Mouse (Mus musculus): ENCODE results near the gene Ofd1. TPM values are rescaled to one million over a fixed set of nuclear protein-coding genes. Genes with fewer than 3 reads are reported as not detected.

The Ofd1 gene
- total RNA-seq (2021) = 1 to 10 TPM; 4.1 to 5.1 TPM
- long read RNA-seq, experiment 1, full-length matches to known transcripts = 2 of 3 reads
- long read RNA-seq, experiment 1, partial matches to known transcripts = 0 of 3 reads
- long read RNA-seq, experiment 1, other reads (novel, unspliced or antisense) = 1 of 3 reads
- long read RNA-seq, experiment 2, full-length matches to known transcripts = 2 of 5 reads
- long read RNA-seq, experiment 2, partial matches to known transcripts = 3 of 5 reads
- long read RNA-seq, experiment 2, other reads (novel, unspliced or antisense) = 0 of 5 reads

DNA sequence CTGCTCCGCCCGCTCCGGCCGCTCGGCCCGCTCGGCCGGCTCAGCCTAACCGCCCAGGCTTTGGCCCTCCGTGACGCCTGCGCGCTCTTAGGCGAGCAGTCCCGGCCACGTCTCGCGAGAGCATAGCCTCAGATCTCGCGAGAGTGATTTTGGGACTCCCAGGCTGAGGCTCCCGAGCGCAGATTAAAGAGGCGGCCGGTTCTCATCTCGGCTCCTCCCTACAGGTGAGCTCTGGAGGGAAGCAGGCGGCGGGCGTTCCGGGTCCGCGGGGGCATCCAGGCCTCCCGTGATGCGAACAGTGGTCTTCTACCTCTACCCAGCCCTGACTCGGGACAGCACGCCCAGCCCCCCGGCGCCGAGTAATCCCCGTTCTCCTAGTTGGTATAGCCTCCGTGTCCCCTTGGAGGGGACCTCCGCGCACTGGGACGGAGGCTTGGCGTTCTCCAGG is at the start of gene Ofd1:
Gene Ofd1 (minus strand): TSS at position 89 of the 448 bp plus-strand sequence.
- DNase-seq (ENCODE audit: low spot score in 2 of 2) = peak; percentile 78 to 84

DNA sequence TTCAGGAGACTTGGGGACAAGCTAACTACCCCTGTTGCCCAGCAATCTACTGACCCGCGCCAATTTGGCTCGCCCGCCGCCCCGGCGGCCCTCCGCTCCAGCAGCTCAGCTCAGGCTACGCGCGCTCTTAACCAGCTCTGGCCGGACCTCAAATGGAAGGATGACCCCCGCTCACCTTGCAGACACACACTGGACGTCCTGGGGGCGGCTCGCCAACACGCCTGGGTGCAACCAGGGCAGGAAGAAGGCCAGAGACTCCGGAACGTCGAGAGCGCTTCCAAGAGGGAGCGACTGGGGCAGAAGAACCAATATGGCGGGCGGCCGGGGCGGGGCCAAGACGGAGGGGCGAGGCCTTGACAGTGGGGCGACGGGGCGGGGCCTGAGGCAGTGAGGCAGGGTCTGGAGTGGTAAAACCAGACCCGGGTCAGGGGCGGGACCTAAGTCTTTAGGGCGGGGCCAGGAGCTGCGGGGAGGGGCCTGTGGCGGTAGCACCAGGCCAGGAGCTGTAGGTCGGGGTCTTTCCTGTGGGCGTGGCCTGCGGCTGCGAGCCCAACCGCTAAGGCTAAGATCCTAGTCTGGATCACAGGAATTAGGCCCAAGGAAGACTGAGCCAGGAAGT is 39.0 kb upstream of the Ofd1 start, which contains the start of gene Rab9:
Gene Rab9 (minus strand): TSS at position 503 of the 619 bp plus-strand sequence.
- DNase-seq (ENCODE audit: low spot score in 2 of 2) = peak; percentile 87

DNA sequence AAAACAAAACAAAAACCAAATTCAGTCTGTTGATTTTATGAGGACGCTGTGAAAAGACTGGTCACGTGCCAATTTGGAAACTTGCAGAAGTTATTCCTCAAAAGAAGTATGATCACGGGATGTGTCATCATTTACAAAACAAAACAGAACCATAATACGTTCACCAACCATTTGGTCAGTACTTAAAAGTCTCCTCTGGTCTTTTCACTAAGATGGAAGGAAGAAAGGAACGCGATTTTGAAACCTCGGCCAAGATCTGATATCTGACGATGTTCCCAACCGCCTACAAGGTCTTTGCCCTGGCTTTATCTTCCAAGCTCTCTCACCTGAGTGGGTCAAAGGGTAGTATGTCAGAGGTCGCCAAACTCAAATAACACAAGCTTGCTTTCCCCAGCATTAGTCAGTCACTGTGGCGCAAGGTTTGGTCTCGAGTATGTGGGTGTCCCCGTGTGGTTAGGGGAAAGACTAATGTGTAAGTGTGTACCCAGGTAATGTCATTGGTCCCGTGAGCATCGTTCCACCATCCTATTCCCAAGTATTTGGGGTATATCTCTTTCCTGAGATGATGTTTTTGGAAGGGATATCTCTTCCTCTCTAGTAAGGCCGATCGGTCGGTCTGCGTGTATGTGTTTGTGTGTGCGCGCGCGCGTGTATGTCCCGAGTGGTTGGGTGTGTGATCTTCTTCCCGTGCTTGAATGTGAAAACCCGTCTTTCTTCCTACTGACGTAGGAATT is 38.3 kb upstream of the Ofd1 start:
- peak in 1 of 2 experiments; percentile 8 for DNase-seq (ENCODE audit: low spot score in 2 of 2)

DNA sequence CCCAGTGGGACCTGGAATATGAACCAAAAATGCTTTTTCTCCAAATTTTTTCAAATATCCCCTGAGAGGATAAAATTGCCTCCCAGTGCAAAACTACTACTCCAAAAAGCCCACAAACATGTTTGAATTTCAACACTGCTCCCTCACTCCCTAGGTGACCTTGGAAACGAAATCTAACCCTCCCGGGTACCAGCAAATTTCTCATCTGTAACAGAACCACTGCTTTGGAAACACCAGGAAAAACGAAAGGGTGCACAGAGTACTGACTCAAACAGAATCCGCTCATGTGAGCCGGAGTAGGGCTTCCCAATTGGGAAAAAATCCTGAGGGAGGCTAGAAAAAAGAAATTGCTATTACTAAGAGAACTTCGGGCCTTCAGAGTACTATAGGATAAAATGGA is 36.9 kb upstream of the Ofd1 start:
- no peak for DNase-seq (ENCODE audit: low spot score in 2 of 2)

DNA sequence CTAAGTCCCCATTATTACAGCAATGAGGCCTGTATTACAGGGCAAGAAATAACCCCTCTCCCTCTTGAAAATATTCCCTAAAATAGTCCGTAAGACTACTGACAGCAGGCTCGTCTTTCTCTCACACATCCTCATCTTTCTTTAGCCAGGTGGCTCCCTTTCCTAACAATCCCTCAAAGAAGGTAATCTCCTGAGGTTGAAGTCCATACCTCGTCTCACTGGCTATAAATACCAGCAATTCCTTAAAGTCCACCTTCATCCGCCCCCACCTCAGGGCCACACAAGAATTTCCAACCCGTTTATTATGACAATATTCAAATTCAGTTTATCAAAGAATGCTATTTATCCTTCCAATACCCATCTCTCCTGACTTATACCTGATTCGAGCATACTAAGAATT is 32.1 kb upstream of the Ofd1 start:
- no peak for DNase-seq (ENCODE audit: low spot score in 2 of 2)

DNA sequence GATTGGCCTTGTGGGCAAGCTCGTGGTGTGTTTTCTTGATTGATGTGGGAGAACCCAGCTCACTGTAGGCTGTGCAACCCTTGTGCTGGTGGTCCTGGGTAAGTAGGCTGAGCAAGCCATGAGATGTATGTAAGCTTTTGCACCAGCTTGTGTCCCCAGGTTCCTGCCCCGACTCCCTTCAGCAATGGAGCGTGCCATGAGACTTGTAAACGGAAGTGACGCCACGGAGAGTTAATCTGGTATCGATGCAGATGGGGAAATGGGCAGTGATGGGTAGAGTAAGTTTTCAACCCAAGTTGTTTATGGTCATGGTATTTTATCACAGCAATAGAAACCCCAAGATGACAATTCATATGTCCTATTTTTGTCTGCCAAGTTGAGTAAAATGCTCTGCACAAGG is 27.8 kb upstream of the Ofd1 start:
- no peak for DNase-seq (ENCODE audit: low spot score in 2 of 2)

DNA sequence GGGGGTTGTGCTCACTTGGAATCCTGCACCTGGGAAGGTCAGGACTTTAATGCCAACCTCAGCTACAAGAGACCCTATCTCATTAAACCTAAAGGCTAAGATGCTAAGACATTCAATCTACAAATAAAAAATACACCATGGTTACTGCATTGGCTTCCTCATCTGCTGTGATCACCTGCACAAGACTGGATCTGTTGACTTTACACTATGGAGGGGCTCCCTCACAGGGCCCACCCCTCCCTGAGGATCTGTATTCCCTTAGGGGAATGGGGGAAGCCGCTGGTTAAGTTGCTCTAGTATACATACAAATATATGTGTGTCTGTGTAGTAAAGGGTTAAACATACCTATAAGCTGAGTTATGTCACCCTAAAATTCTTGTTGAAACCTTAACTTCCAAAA is 15.0 kb upstream of the Ofd1 start:
- no peak for DNase-seq (ENCODE audit: low spot score in 2 of 2)

DNA sequence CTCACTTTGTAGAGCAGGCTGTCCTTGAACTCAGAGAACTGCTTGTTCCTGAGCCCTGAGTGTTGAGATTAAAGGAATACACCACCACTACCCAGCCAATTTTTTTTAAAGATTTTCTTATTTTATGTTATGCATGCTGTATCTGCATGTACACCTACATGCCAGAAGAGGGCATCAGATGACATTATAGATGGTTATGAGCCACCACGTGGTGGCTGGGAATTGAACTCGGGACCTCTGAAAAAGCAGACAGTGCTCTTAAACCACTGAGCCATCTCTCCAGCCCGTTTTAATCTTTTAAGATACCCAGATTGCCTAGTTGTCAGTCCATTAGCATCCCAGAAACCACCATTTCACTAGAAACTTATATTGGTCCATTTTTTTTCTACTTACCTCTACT is 13.8 kb upstream of the Ofd1 start:
- no peak for DNase-seq (ENCODE audit: low spot score in 2 of 2)

DNA sequence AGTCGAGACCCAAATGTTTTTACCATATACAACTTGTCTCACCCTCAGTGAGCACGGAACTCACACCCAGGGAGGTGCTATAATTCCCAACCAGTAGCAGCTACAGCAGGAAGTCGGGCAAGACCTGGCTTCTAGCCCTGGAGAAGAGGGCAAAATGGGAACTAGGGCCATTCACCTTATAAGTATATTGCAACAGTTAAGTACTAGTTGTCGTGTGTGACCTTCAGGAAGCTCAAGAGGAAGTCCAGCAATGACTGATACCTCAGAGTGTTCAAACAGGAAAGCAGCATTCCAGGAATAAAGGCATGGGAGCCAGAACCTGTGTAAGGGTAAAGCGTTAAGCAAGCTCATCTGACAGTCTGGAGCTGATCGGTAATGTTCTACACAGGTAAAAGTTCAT is 13.0 kb upstream of the Ofd1 start:
- no peak for DNase-seq (ENCODE audit: low spot score in 2 of 2)

DNA sequence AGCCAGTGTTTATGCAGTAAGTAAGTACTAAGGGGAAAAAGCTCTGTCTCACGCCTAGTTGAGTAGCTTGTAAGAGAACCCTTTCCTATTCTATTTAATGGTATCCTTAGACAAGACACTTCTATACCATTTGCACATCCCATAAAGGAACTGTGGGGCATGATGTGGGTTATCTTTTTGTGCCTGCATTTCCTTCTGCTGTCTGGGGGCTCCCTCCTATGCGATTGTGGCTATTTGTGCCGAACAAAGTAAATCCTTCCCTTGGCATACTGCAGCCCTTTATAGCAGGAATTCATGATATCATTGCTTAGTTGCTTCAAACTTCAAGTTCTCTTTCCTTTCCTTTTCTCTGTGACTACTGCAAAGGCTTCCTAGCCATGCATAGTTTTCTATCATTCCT is 4.0 kb upstream of the Ofd1 start:
- no peak for DNase-seq (ENCODE audit: low spot score in 2 of 2)

DNA sequence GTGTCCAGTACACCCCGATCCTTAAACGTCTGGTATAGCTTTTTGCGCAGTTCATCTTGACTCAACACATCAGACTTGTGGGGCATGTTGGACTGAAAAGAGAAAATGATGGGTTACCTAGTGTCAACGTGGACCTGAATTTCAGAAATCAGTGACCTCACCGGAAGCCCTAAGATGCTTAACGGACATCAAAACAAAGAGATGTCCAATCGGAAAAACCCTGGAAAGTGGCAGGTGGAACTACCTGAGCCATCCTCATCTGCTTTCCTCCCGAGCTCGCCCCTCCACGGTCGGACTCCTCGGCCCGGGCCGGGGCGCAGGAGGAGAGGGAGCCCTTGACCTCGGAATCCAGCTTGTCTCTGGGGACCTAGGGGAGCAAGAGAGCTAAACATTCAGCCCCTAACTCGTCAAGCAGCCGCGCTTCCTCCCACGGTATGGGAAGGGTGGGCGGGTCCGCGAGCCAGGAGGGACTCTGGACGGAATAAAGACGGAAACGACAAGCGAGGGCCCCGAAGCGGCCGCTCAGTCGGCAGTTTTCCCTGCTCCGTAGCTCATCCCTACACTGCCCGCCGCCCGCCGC is 378 bp downstream of the Ofd1 start, which contains the start of gene Trappc2:
Gene Trappc2 (plus strand): TSS at position 539 of the 580 bp plus-strand sequence.
- DNase-seq (ENCODE audit: low spot score in 2 of 2) = no peak

DNA sequence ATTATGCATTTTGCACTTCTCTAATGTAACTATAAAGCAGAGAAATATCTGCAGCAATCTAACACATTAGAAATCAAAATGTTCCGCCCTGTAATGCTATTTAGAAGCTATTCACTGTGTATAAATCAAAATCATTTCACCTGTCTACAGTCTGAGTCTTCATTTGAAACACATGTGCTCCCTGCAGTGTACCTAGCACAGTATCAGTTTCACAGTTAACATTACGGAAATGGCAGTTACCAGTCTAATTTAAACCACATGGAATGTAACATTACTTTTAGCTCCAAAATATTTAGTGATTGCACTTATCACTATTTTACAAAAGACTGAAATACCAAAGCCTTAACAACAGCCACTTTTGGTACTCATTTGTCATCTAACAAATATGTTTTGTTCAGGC is 5.7 kb downstream of the Ofd1 start:
- no peak for DNase-seq (ENCODE audit: low spot score in 2 of 2)

DNA sequence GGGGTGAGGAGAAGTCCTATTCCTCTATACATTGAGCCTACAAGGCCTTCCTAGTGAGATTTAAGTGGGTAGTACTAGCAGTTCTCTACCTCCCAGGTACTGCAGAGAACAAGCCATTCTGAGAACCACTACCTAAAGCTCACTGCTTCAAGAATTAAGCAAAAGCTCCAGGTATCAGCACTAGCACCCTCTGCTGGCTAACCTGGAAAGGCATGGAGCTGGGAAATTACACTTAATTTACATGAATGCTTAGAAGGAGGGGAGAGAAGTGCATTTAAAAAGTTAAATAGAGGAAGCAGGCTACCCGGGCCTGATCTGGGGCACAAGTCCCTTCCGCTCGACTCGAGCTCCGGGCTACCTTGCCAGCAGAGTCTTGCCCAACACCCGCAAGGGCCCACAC is 24.3 kb downstream of the Ofd1 start:
- no peak for DNase-seq (ENCODE audit: low spot score in 2 of 2)

DNA sequence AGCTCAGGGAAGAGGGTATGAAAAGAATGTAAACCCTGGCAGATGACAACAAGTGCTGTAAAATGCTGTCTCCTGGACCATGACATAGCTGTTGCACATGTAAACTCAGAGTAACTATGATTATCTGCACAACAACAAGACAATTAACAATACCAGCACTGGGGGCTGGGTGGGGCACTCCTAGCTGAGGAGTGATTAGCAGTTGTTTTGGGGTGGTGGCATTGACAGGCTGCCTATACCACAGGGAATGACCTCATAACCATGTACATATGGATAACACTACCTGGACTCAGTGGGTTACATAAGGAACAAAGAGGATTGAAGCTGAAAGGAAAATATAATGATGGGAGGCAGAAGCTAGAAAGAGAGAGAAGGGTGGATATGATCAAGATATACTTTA is 32.6 kb downstream of the Ofd1 start:
- no peak for DNase-seq (ENCODE audit: low spot score in 2 of 2)

DNA sequence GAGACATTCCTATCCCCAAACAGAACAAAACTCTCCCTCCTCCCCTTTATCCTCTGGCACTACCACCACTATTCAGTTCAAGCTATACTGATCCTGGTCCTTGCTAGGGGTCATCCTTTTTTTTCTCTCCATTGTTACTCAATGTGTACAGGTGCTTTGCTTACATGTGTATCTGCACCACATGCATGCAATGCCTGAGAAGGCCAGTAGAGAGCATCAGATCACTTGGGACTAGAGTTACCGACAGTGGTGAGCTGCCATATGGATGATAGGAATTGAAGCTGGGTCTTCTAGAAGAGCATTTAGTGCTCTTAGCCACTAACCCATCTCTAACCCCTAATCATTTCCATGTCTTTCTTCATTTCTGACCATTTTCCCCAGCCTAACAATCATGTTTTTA is 46.8 kb downstream of the Ofd1 start:
- no peak for DNase-seq (ENCODE audit: low spot score in 2 of 2)

DNA sequence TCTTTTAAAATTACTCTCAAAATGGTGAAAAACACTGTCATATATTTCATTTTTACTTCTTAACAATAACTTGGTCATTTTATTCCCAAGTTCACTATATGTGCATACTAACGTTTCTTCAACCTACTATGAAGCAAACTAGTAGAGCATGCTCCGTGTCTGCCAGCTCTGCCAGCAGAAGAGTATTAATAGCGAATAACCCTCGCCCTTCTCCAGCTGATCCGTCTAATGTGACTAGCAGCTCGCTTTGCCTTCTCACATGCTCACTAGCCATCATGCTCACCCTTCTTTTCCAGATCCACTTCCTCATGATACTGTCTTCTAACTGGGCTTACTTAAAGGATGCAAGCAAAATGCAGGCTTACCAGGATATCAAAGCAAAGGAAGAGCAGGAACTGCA is 53.8 kb downstream of the Ofd1 start:
- no peak for DNase-seq (ENCODE audit: low spot score in 2 of 2)

DNA sequence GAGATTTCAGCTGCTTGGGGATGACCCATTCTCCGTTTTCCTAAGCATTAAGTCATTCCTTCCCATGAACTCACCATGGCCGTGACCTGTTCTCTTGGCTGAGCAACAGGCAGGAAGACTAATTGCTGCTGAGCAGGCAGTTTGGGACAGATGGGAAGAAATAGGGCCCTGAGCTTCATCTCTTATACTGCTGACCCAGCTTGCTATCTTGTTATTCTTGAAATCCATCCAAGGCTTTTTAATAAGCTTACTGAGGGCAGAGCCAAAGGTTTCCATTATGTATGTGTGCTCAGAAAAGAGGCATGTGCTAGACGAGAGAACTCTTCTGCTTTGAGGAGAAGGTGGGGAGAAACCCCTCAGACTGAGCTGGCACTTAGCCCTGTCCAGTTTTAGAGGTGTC is 55.6 kb downstream of the Ofd1 start:
- DNase-seq (ENCODE audit: low spot score in 2 of 2) = peak in 1 of 2 experiments; percentile 18

DNA sequence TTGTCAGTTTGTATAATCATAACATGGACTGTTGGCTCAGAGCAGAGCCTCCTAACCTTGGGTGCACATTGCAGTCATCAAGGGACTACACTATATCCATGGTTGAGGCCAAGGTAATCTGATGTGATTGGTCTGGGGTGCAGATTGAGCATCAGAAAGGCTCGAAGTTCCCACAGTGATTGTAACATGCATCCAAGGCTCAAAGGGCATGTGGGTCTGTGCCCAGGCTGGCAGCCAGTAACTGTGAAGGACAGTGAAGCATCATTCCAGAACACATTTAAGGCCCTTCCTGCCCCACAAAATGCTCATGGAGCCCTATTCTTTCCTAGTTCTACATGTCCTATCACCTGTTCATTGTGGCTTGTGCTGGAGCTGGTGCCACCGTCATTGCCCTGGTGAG is 56.9 kb downstream of the Ofd1 start:
- no peak for DNase-seq (ENCODE audit: low spot score in 2 of 2)

DNA sequence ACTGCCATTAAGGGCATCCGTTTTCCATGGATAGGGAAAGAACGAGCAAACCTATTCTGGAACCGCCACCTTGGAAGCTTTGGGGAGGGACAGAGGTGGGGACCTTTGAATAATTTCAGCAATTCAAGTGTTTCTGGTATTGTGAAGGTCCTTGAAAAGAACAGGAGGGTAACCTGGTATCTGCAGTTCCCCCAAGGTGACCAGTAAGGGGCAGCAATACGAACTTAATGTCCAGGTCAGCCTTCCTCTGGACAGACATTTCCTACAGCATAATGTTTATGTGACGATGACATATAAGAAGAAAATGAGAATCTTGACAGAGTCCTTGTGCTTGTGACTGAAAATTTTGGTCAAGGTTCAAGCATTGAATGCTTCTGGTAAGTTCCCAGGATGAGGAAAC is 61.9 kb downstream of the Ofd1 start:
- no peak for DNase-seq (ENCODE audit: low spot score in 2 of 2)

DNA sequence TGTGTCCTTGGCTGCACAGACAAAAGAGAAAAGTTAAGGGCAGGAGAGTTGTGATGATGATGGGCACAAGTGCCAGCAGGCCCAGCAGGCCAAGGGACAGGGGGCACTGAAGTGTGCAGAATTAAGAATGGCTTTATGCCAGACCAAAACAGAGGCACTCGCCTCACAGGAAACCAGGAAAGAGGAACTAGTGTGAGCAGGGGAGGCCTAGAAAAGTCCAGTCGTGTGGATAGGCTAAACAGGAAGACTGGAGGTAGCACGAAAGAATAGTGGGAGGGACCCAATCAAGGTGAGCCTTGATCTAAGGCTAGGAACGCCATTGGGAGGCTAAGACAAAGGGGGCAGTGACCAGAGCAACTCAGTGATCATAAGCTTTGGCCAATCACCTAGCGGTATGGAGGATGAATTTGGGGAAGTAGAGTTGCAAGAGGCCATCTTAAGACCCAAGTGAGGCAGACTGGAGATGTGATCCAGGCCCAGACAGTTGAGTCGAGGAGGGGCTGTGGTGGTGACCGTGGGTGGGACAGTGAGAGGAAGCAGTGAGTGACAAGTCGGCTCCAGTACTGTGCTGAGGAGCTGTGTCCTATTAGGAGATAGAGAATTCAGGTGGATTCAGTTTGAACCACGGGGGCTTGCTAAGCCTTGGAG is 63.7 kb downstream of the Ofd1 start:
- DNase-seq (ENCODE audit: low spot score in 2 of 2) = no peak

All from adrenal gland, adult 18-20 months (tissue).